Mouse (Mus musculus): ENCODE data around the gene Anp32e.

Anp32e gene

GRCm38 (mm10) chr3:95992990-95993603 is 64.1 kb downstream of the Anp32e start:
- ChIA-PET POLR2A (interaction anchor here in 2 of 4 experiments (0.6 to 2.8 kb wide), 3 partner anchors 60 to 276 kb away, joined by 3 to 6 read pairs (median 4); partner anchors contain the start of gene Hist2h2bb (in 1 of the 2)), CTCF (no interaction called here)

GRCm38 (mm10) chr3:95993881-95994280 is 64.8 kb downstream of the Anp32e start:
- CTCF ChIA-PET, result interaction anchor here in 1 of 4 experiments (0.5 kb wide), 1 partner anchor 62 kb away, joined by 4 read pairs; no protein-coding TSS in a partner anchor

GRCm38 (mm10) chr3:95994381-95994846 is 65.4 kb downstream of the Anp32e start:
- ChIA-PET POLR2A (interaction anchor here in 1 of 4 experiments (1.0 to 3.6 kb wide), 3 partner anchors 8 to 181 kb away, joined by 3 to 17 read pairs (median 3); no protein-coding TSS in a partner anchor), CTCF (interaction anchor here in 2 of 4 experiments (0.5 to 1.1 kb wide), 2 partner anchors 28 to 62 kb away, joined by 3 to 4 read pairs; no protein-coding TSS in a partner anchor)

More at GRCm38 (mm10) chr3:95993881-95994280, 64.8 kb downstream of the Anp32e start:
- POLR2A ChIA-PET, result interaction anchor here in 1 of 4 experiments (1.0 kb wide), 1 partner anchor 181 kb away, joined by 3 read pairs; no protein-coding TSS in a partner anchor

GRCm38 (mm10) chr3:95994975-95995801 is 66.1 kb downstream of the Anp32e start:
- POLR2A ChIA-PET, result interaction anchor here in 3 of 4 experiments (0.6 to 3.6 kb wide), 7 partner anchors 9 to 635 kb away, joined by 3 to 17 read pairs (median 3); partner anchors contain the start of genes Rbm8a (in 1 of the 3) and Vps45 (in 1 of the 3)
- CTCF ChIA-PET, result interaction anchor here in 1 of 4 experiments (1.0 to 1.1 kb wide), 2 partner anchors 29 to 56 kb away, joined by 3 to 4 read pairs; no protein-coding TSS in a partner anchor

- POLR2A ChIA-PET, result interaction anchor here in 3 of 4 experiments (0.6 to 3.6 kb wide), 10 partner anchors 9 to 634 kb away, joined by 3 to 17 read pairs (median 3); partner anchors contain the start of genes Rbm8a (in 1 of the 3) and Vps45 (in 1 of the 3)
- CTCF ChIA-PET, result interaction anchor here in 1 of 4 experiments (1.0 kb wide), 1 partner anchor 57 kb away, joined by 4 read pairs; no protein-coding TSS in a partner anchor
These were observed 66.9 kb downstream of the Anp32e start, which contains the start of gene Plekho1 for GRCm38 (mm10) chr3:95995802-95996428. Gene Plekho1, minus strand, starts transcription at chr3:95996001.

- POLR2A ChIA-PET, result interaction anchor here in 2 of 4 experiments (0.6 to 3.6 kb wide), 11 partner anchors 8 to 633 kb away, joined by 3 to 17 read pairs (median 3); partner anchors contain the start of genes Rbm8a (in 1 of the 2) and Vps45 (in 1 of the 2)
- CTCF ChIA-PET, result interaction anchor here in 1 of 4 experiments (1.0 kb wide), 1 partner anchor 58 kb away, joined by 4 read pairs; no protein-coding TSS in a partner anchor
These were observed 67.5 kb downstream of the Anp32e start for GRCm38 (mm10) chr3:95996451-95997073.

Measured in embryonic stem cell, embryonic (primary cell).